In the genomic region with DNA sequence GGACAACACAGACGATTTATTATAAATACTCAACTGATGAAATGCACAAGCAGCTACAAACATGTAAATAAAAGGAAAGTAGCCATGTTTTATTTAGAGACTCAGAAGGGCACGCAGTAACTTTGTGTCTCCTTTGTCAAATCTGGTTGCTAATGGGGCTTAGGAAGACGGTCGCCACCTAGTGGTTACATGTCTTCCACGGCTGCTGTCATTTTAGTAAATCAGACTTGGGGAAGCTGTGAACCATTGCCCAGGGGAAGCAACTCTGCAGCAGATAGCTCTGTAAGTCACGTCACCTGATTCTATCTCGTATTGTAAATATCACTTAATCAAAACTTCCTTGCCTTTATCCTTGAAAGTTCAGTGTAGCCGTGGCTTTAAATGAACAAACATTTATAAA, we compare ENCODE assay signal across 9 mouse cellular contexts. TPM values are rescaled to one million over a fixed set of nuclear protein-coding genes. Genes with fewer than 3 reads are reported as not detected.
DNase-seq lines count a peak whose midpoint lies in the region; ATAC-seq and TF ChIP-seq lines count a peak whose summit lies in the region.
"Had no signal": no experiment of that assay in that cellular context is flagged by ENCODE, and none has a peak within 500 bp of the region (broad histone marks: within the 10 kb centered on the region; RNA-seq: fewer than 3 reads in every experiment).

No protein-coding gene starts in this region.

- CTCF ChIA-PET in Patski (lab: Charles Lee) = interaction anchor here (0.8 to 2.7 kb wide), 18 partner anchors 8 to 564 kb away, joined by 3 to 15 read pairs (median 4); a partner anchor contains a TSS

- POLR2A ChIA-PET in Patski (lab: Charles Lee) = no interaction called here

- H3K4me2 ChIP-seq in midbrain, embryonic 12.5 days (replicated peaks) = no peak overlapping the region
- no peak overlapping the region for H3K4me2 ChIP-seq in stomach, postnatal 0 days (replicated peaks; ENCODE audit: low read depth)

- H3K4me3 ChIP-seq in midbrain, embryonic 12.5 days = no peak overlapping the region
- H3K4me3 ChIP-seq in stomach, postnatal 0 days (ENCODE audit: low read depth, low read length) = no peak overlapping the region
- H3K4me3 ChIP-seq: erythroblast, embryonic 14.5 days had no signal

- no peak overlapping the region for H3K27ac ChIP-seq in midbrain, embryonic 12.5 days (replicated peaks)
- H3K27ac ChIP-seq in stomach, postnatal 0 days (replicated peaks) = no peak overlapping the region

- H3K4me1 ChIP-seq in midbrain, embryonic 12.5 days = no peaks in the 10 kb centered on the region
- H3K4me1 ChIP-seq in stomach, postnatal 0 days (replicated peaks; ENCODE audit: control insufficient read depth, insufficient read depth) = no peaks in the 10 kb centered on the region

- no peaks in the 10 kb centered on the region for H3K9me3 ChIP-seq in midbrain, embryonic 12.5 days
- no peaks in the 10 kb centered on the region for H3K9me3 ChIP-seq in stomach, postnatal 0 days (ENCODE audit: control insufficient read depth, low read length)

- in situ Hi-C loops in Patski (cut with MboI; ENCODE audit: low pct_unique_long_range_greater_than_20kb) = loop anchor here (5.0 to 25.0 kb wide), 4 partner anchors 350 to 680 kb away; a partner anchor contains a TSS

- TF ChIP-seq EP300 in stomach, postnatal 0 days (optimal IDR thresholded peaks at IDR 0.05) = no peak

- intact Hi-C loops in heart, postnatal 14 days (cut with DNase I) = loop anchor here (5.0 to 10.0 kb wide), 3 partner anchors 180 to 677 kb away; no protein-coding TSS in a partner anchor

- TF ChIP-seq CTCF in Patski (IDR thresholded peaks at IDR 0.05) = peak; percentile 86
- TF ChIP-seq CTCF in stomach, postnatal 0 days (IDR thresholded peaks at IDR 0.05; ENCODE audit: low read depth) = peak; percentile 89

- H3K36me3 ChIP-seq in midbrain, embryonic 12.5 days = no peaks in the 10 kb centered on the region
- H3K36me3 ChIP-seq in stomach, postnatal 0 days (ENCODE audit: control insufficient read depth, insufficient read depth, low read length) = no peaks in the 10 kb centered on the region

- peaks cover 3% of the 10 kb centered on the region for H3K27me3 ChIP-seq in Patski
- H3K27me3 ChIP-seq in midbrain, embryonic 12.5 days = peaks cover 6% of the 10 kb centered on the region; the same call in 1 of the 2 replicates
- no peaks in the 10 kb centered on the region for H3K27me3 ChIP-seq in stomach, postnatal 0 days (ENCODE audit: control insufficient read depth, insufficient read depth, low read length)

- peak; percentile 26 for DNase-seq in left cerebral cortex, adult 11 months (ENCODE audit: low spot score)
- no peak for DNase-seq in left cerebral cortex, adult 8-10 months (ENCODE audit: low spot score in 2 of 2)
- no peak for DNase-seq in Patski (ENCODE audit: low read depth, low spot score)
- DNase-seq in embryo, embryonic 10 days (ENCODE audit: low spot score) = peak; percentile 93
- peak; percentile 50 to 73 for DNase-seq in heart, postnatal 14 days
- DNase-seq in layer of hippocampus, postnatal 14 days (ENCODE audit: low spot score in 2 of 2) = peak; percentile 21 to 69
- peak; percentile 61 for DNase-seq in stomach, postnatal 0 days (ENCODE audit: low spot score)

- 18% methylated on average over 8 of the region's 8 CpGs for WGBS in midbrain, embryonic 12.5 days
- WGBS in stomach, postnatal 0 days = 9% methylated on average over 8 of the region's 8 CpGs

- peak; percentile 70 for ATAC-seq in Patski
- ATAC-seq in midbrain, embryonic 12.5 days (ENCODE audit: low FRiP score, low read depth) = peak; percentile 16; the same call in 1 of the 2 replicates
- ATAC-seq in stomach, postnatal 0 days (ENCODE audit: low FRiP score, low TSS enrichment) = no peak

- H3K9ac ChIP-seq in midbrain, embryonic 12.5 days (replicated peaks) = no peak overlapping the region
- no peak overlapping the region for H3K9ac ChIP-seq in stomach, postnatal 0 days (ENCODE audit: low read length)

RNA-seq across cellular contexts. Expression of a gene that starts 7.9 kb away (rescaled TPM):
- total RNA-seq in left cerebral cortex, adult 8-10 months (2022) = 10 to 100 TPM; 24.1 to 29.9 (median 27.8) TPM
- polyA plus RNA-seq in Patski (2021) = 74.1 TPM
- total RNA-seq in heart, postnatal 14 days (2021) = 10 to 100 TPM; 18.9 to 23.6 TPM
- total RNA-seq in layer of hippocampus, postnatal 14 days (2021) = 10 to 100 TPM; 40.3 to 40.7 TPM
- polyA plus RNA-seq in midbrain, embryonic 12.5 days (2016; fragmentation: Nextera tagmentation; extraction: Ambion mirVana) = 67.9 and 78.9 TPM in 2 replicates
- 37.0 and 39.8 TPM in 2 replicates for polyA plus RNA-seq in stomach, postnatal 0 days (2015; fragmentation: Nextera tagmentation; extraction: Ambion mirVana)

Comparison
In these comparisons a context has a peak if more than half of its experiments do, and no peak if none do; other contexts are left out.
1. DNase-seq: peak in left cerebral cortex, adult 11 months (single experiment), embryo, embryonic 10 days (single experiment), heart, postnatal 14 days (2 of 2), layer of hippocampus, postnatal 14 days (2 of 2) and stomach, postnatal 0 days (single experiment); none in left cerebral cortex, adult 8-10 months (0 of 2) and Patski (single experiment).